9 mouse cellular contexts compared by ENCODE assay signal in genomic region chr3:37816781-37817433, GRCm38 (mm10).
DNase-seq lines count a peak whose midpoint lies in the region; ATAC-seq and TF ChIP-seq lines count a peak whose summit lies in the region.
"Had no signal": no experiment of that assay in that cellular context is flagged by ENCODE, and none has a peak within 500 bp of the region (broad histone marks: within the 10 kb centered on the region; RNA-seq: fewer than 3 reads in every experiment).

No protein-coding gene starts in this region.

- no peak for ATAC-seq in intestine, embryonic 14.5 days (replicated peaks; ENCODE audit: low FRiP score, low TSS enrichment, low read depth)
- ATAC-seq in intestine, postnatal 0 days = no peak
- ATAC-seq in midbrain, postnatal 0 days (ENCODE audit: low FRiP score) = no peak

- no peaks in the 10 kb centered on the region for H3K36me3 ChIP-seq in intestine, embryonic 14.5 days (ENCODE audit: control insufficient read depth, insufficient read depth, low read length)
- H3K36me3 ChIP-seq in intestine, postnatal 0 days (ENCODE audit: control insufficient read depth, insufficient read depth) = no peaks in the 10 kb centered on the region
- no peaks in the 10 kb centered on the region for H3K36me3 ChIP-seq in midbrain, postnatal 0 days (ENCODE audit: insufficient read depth, low read length)
- H3K36me3 ChIP-seq: neural tube, embryonic 12.5 days had no signal

- 60% methylated on average over 6 of the region's 6 CpGs for WGBS in intestine, embryonic 14.5 days
- 71% methylated on average over 6 of the region's 6 CpGs for WGBS in intestine, postnatal 0 days
- 18% methylated on average over 6 of the region's 6 CpGs for WGBS in midbrain, postnatal 0 days

- no peaks in the 10 kb centered on the region for H3K9me3 ChIP-seq in intestine, embryonic 14.5 days (ENCODE audit: control insufficient read depth, low read length)
- H3K9me3 ChIP-seq in intestine, postnatal 0 days (ENCODE audit: control insufficient read depth) = no peaks in the 10 kb centered on the region
- H3K9me3 ChIP-seq in midbrain, postnatal 0 days (ENCODE audit: low read length) = no peaks in the 10 kb centered on the region
- H3K9me3 ChIP-seq: neural tube, embryonic 12.5 days had no signal

- H3K4me3 ChIP-seq in intestine, embryonic 14.5 days (ENCODE audit: low read depth, low read length) = no peak overlapping the region
- no peak overlapping the region for H3K4me3 ChIP-seq in intestine, postnatal 0 days (ENCODE audit: low read depth, low read length)
- no peak overlapping the region for H3K4me3 ChIP-seq in midbrain, postnatal 0 days (ENCODE audit: low read depth, low read length)
- H3K4me3 ChIP-seq: neural tube, embryonic 12.5 days had no signal

- no peak overlapping the region for H3K9ac ChIP-seq in intestine, embryonic 14.5 days (ENCODE audit: low read length)
- H3K9ac ChIP-seq in intestine, postnatal 0 days (ENCODE audit: low read depth, low read length) = no peak overlapping the region
- no peak overlapping the region for H3K9ac ChIP-seq in midbrain, postnatal 0 days (replicated peaks; ENCODE audit: low read length, poor library complexity, severe bottlenecking)
- H3K9ac ChIP-seq: neural tube, embryonic 12.5 days had no signal

- H3K27me3 ChIP-seq in intestine, embryonic 14.5 days (replicated peaks; ENCODE audit: control insufficient read depth, insufficient read depth, low read length) = no peaks in the 10 kb centered on the region
- no peaks in the 10 kb centered on the region for H3K27me3 ChIP-seq in intestine, postnatal 0 days (replicated peaks; ENCODE audit: control insufficient read depth, insufficient read depth, low read length)
- no peaks in the 10 kb centered on the region for H3K27me3 ChIP-seq in midbrain, postnatal 0 days (ENCODE audit: insufficient read depth, low read length)
- H3K27me3 ChIP-seq: neural tube, embryonic 12.5 days had no signal

- no peaks in the 10 kb centered on the region for H3K4me1 ChIP-seq in intestine, embryonic 14.5 days (replicated peaks; ENCODE audit: control insufficient read depth, insufficient read depth, low read length)
- no peaks in the 10 kb centered on the region for H3K4me1 ChIP-seq in intestine, postnatal 0 days (replicated peaks; ENCODE audit: control insufficient read depth, insufficient read depth, low read length)
- H3K4me1 ChIP-seq in midbrain, postnatal 0 days (ENCODE audit: insufficient read depth, low read length) = no peaks in the 10 kb centered on the region
- H3K4me1 ChIP-seq: neural tube, embryonic 12.5 days had no signal

- H3K4me2 ChIP-seq in intestine, embryonic 14.5 days (ENCODE audit: low read length) = no peak overlapping the region
- no peak overlapping the region for H3K4me2 ChIP-seq in intestine, postnatal 0 days (replicated peaks; ENCODE audit: low read depth)
- H3K4me2 ChIP-seq in midbrain, postnatal 0 days (ENCODE audit: low read depth, low read length, poor library complexity, severe bottlenecking) = no peak overlapping the region
- H3K4me2 ChIP-seq: neural tube, embryonic 12.5 days had no signal

- no peak overlapping the region for H3K27ac ChIP-seq in intestine, embryonic 14.5 days (ENCODE audit: low read depth)
- H3K27ac ChIP-seq in intestine, postnatal 0 days (ENCODE audit: low read depth, low read length) = no peak overlapping the region
- H3K27ac ChIP-seq in midbrain, postnatal 0 days (ENCODE audit: low read depth, low read length) = no peak overlapping the region
- H3K27ac ChIP-seq: neural tube, embryonic 12.5 days had no signal

- peak; percentile 38 for DNase-seq in intestine, embryonic 14.5 days (ENCODE audit: low spot score)
- DNase-seq in cerebellum, postnatal 25 days = peak; percentile 10 to 36
- DNase-seq in layer of hippocampus, adult 18-20 months (ENCODE audit: low spot score in 2 of 2) = peak; percentile 42 to 80
- DNase-seq in midbrain, postnatal 0 days (ENCODE audit: low spot score) = peak; percentile 64
- DNase-seq in thymus, postnatal 10 days (ENCODE audit: low spot score in 2 of 2) = no peak
- DNase-seq in heart, adult 18-20 months = no peak
- DNase-seq in retina, embryonic 14.5 days (ENCODE audit: low spot score) = no peak

- no peak for TF ChIP-seq CTCF in intestine, postnatal 0 days (IDR thresholded peaks at IDR 0.05; ENCODE audit: low read depth)
- TF ChIP-seq CTCF in midbrain, postnatal 0 days (IDR thresholded peaks at IDR 0.05) = no peak

Comparison
In these comparisons a context has a peak if more than half of its experiments do, and no peak if none do; other contexts are left out.
1. DNase-seq: peak in intestine, embryonic 14.5 days (single experiment), cerebellum, postnatal 25 days (2 of 2), layer of hippocampus, adult 18-20 months (2 of 2) and midbrain, postnatal 0 days (single experiment); none in thymus, postnatal 10 days (0 of 2), heart, adult 18-20 months (0 of 2) and retina, embryonic 14.5 days (single experiment).